Mouse (Mus musculus): ENCODE results near the gene Mybpc2.

Mybpc2 gene

GRCm38 (mm10) chr7:44546274-44546673, 21.8 kb upstream of the Mybpc2 start:
- DNase-seq (ENCODE audit: low spot score): no peak

- no peak for DNase-seq (ENCODE audit: low spot score)
Measured at GRCm38 (mm10) chr7:44543071-44543470, 18.6 kb upstream of the Mybpc2 start.

- DNase-seq (ENCODE audit: low spot score): no peak
Measured at GRCm38 (mm10) chr7:44542555-44542954, 18.1 kb upstream of the Mybpc2 start.

- no peak for DNase-seq (ENCODE audit: low spot score)
Measured at GRCm38 (mm10) chr7:44538756-44539624, 14.5 kb upstream of the Mybpc2 start.

- DNase-seq (ENCODE audit: low spot score): no peak
Measured at GRCm38 (mm10) chr7:44537496-44537895, 13.0 kb upstream of the Mybpc2 start.

- DNase-seq (ENCODE audit: low spot score): no peak
Measured at GRCm38 (mm10) chr7:44537009-44537408, 12.6 kb upstream of the Mybpc2 start.

GRCm38 (mm10) chr7:44536590-44536968, 12.1 kb upstream of the Mybpc2 start:
- peak; percentile 81 for DNase-seq (ENCODE audit: low spot score)

GRCm38 (mm10) chr7:44535657-44536589, 11.5 kb upstream of the Mybpc2 start:
- DNase-seq (ENCODE audit: low spot score): no peak

- no peak for DNase-seq (ENCODE audit: low spot score)
Measured at GRCm38 (mm10) chr7:44534656-44535441, 10.4 kb upstream of the Mybpc2 start.

GRCm38 (mm10) chr7:44534242-44534641, 9.8 kb upstream of the Mybpc2 start:
- peak; percentile 49 for DNase-seq (ENCODE audit: low spot score)

- DNase-seq (ENCODE audit: low spot score): no peak
Measured at GRCm38 (mm10) chr7:44533746-44534045, 9.2 kb upstream of the Mybpc2 start.

GRCm38 (mm10) chr7:44532918-44533745, 8.7 kb upstream of the Mybpc2 start:
- no peak for DNase-seq (ENCODE audit: low spot score)

GRCm38 (mm10) chr7:44531946-44532732, 7.7 kb upstream of the Mybpc2 start, which contains the start of gene Spib:
TSS of gene Spib (minus strand) at chr7:44532071.
- no peak for DNase-seq (ENCODE audit: low spot score)

- DNase-seq (ENCODE audit: low spot score): no peak
Measured at GRCm38 (mm10) chr7:44531207-44531606, 6.8 kb upstream of the Mybpc2 start.

- no peak for DNase-seq (ENCODE audit: low spot score)
Measured at GRCm38 (mm10) chr7:44530507-44530906, 6.1 kb upstream of the Mybpc2 start.

- DNase-seq (ENCODE audit: low spot score): no peak
Measured at GRCm38 (mm10) chr7:44529518-44529917, 5.1 kb upstream of the Mybpc2 start.

- DNase-seq (ENCODE audit: low spot score): peak; percentile 87
Measured at GRCm38 (mm10) chr7:44527483-44528398, 3.3 kb upstream of the Mybpc2 start.

- DNase-seq (ENCODE audit: low spot score): no peak
Measured at GRCm38 (mm10) chr7:44526414-44527154, 2.1 kb upstream of the Mybpc2 start.

Measured in lung, postnatal 25 days (tissue).